Mouse (Mus musculus) liver, adult 2 months (tissue): Measurements from ENCODE around the gene Gck. TPM values are rescaled to one million over a fixed set of nuclear protein-coding genes. Genes with fewer than 3 reads are reported as not detected.
A peak's percentile ranks its signal among the peaks of the same experiment; 100 is the strongest.

Experiments
- DNase-seq: peaks from one replicate; pipeline ENCODE4 v3.0.0-alpha.2; 2011; ENCODE audit warnings: low read depth, low spot score; ENCODE audit errors: extremely low read depth
- H3K27ac ChIP-seq: fragments of 200-500 bp; replicated peaks from 2 replicates; pipeline ENCODE4 v1.5.1; 2012; ENCODE audit warnings: low read depth, mild to moderate bottlenecking, control low read depth, inconsistent platforms, low read length; ENCODE audit not compliant: insufficient read depth
- H3K27me3 ChIP-seq: fragments of 200-500 bp; 2 replicates; pipeline ENCODE4 v1.6.1; 2012; ENCODE audit warnings: mild to moderate bottlenecking, moderate library complexity, low read length, inconsistent platforms; ENCODE audit not compliant: control insufficient read depth, insufficient read depth
- H3K36me3 ChIP-seq: fragments of 200-500 bp; 2 replicates; pipeline ENCODE4 v1.6.1; 2012; ENCODE audit warnings: low read length, inconsistent platforms; ENCODE audit not compliant: control insufficient read depth, insufficient read depth
- H3K4me1 ChIP-seq: fragments of 200-500 bp; 2 replicates; pipeline ENCODE4 v1.6.1; 2011; ENCODE audit warnings: low read length; ENCODE audit not compliant: control insufficient read depth, insufficient read depth
- H3K4me3 ChIP-seq: fragments of 200-500 bp; 2 replicates; pipeline ENCODE4 v1.5.1; 2011; ENCODE audit warnings: low read depth, mild to moderate bottlenecking, control low read depth, low read length, moderate library complexity; ENCODE audit not compliant: insufficient read depth
- H3K79me2 ChIP-seq: fragments of 200-500 bp; 2 replicates; pipeline ENCODE4 v1.6.1; 2012; ENCODE audit warnings: inconsistent platforms, mild to moderate bottlenecking, low read length, moderate library complexity; ENCODE audit not compliant: control insufficient read depth, insufficient read depth
- H3K9ac ChIP-seq: fragments of 200-500 bp; 2 replicates; pipeline ENCODE4 v1.6.1; 2012; ENCODE audit warnings: low read depth, mild to moderate bottlenecking, control low read depth, inconsistent platforms, low read length
- CTCF ChIP-seq: fragments of 200-500 bp; IDR thresholded peaks from 2 replicates; pipeline ENCODE4 v1.5.1; 2011; ENCODE audit warnings: low read depth, low read length, control low read depth
- POLR2A ChIP-seq: fragments of 200-500 bp; IDR thresholded peaks from 2 replicates; pipeline ENCODE4 v1.6.1; 2011; ENCODE audit warnings: low read length, control low read depth; ENCODE audit not compliant: insufficient read depth; ENCODE audit errors: extremely low read depth
- WGBS: fragments of 180-500 bp; shearing (Covaris S2); methylation state at CpG from one replicate; pipeline ENCODE4 v1.1.7; 2018; 5-methylcytosine and 5-hydroxymethylcytosine counted together
- polyA plus RNA-seq: library from polyadenylated mRNA; depleted of rRNA; stranded (reverse); fragments of >200 nt; gene quantifications from 2 replicates; pipeline ENCODE4 v1.2.3, GENCODE M21; 2012
- total RNA-seq: library from RNA; depleted of rRNA; stranded (reverse); fragments of >200 nt; gene quantifications from 2 replicates; pipeline ENCODE4 v1.2.3, GENCODE M21; 2014

The Gck gene
- total and polyA plus RNA-seq, 2 experiments = 69.5 to 112 TPM

DNA sequence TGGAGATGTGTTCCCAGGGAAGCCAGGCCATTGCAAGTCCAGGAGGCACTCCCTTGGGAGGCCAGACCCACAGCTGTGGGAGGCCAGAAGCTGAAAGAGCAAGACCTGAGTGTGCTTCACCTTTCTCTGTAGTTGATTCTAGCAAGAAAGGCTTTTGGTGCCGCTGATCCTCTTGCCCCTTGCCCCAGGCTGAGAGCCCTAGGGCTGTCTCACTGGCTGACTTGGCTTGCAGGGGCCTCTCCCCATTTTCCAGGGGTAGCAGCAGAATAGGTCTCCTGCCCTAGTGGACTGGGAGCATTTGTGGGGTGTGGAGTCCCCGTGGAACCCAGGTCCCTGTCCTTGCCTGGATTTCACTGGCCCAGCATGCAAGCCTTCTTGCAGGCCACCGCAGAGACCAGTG, 48.6 kb downstream of the Gck start:
- peaks cover 19% of the 10 kb centered on the region for H3K36me3 ChIP-seq
- no peak for TF ChIP-seq POLR2A
- TF ChIP-seq CTCF = no peak
- no peak overlapping the region for H3K4me3 ChIP-seq
- H3K79me2 ChIP-seq = no peaks in the 10 kb centered on the region
- WGBS = 68% methylated on average over 3 of the region's 3 CpGs
- no peaks in the 10 kb centered on the region for H3K4me1 ChIP-seq
- no peaks in the 10 kb centered on the region for H3K27me3 ChIP-seq
- no peak overlapping the region for H3K9ac ChIP-seq
- H3K27ac ChIP-seq = no peak overlapping the region
- DNase-seq = no peak

DNA sequence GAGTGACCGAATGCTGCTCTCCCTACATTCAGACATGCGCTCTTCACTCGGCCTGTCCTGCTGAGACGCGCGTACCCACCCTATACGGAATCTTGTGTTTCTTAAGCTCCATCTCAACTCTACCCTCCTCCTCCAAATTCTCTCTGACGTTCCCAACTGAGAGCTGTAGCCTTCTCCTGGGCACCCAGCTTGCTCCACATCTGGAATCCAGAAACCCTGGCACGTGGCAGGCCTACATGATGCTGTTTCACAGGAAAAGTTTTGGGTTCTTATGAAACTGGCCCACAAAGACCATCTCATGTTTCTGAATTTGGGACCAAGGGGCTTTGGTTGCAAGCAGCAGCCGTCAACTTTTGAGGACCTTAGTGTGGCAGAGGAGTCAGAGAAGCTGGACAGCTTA, 50.6 kb downstream of the Gck start:
- Histone ChIP-seq H3K27me3 (no peaks in the 10 kb centered on the region), H3K27ac (no peak overlapping the region), H3K4me3 (no peak overlapping the region), H3K79me2 (no peaks in the 10 kb centered on the region), H3K4me1 (no peaks in the 10 kb centered on the region), H3K9ac (no peak overlapping the region), H3K36me3 (peaks cover 9% of the 10 kb centered on the region)
- DNase-seq = peak; percentile 38
- WGBS = 83% methylated on average over 10 of the region's 10 CpGs
- TF ChIP-seq CTCF (no peak), POLR2A (no peak)

DNA sequence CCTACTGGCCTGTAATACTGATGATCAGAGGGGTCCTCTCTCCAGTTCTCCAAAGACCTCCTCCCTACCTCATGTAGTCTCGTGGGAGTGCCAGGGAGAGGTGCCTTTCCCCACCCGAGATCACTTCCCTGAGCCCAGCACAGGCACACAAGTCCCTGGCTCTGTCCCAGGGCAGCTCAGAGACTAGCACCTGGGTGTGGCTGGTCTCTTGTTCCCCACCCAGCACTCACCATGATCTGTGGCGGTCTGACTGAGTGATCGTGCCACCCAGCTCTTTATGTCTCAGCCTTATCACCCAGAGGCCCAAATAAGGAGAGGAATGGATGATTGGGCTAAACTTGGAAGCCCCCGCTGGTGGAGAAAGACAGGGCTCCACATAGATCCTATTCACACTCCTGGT, 51.4 kb downstream of the Gck start, which contains the start of gene Myl7:
Gene Myl7 (minus strand): TSS at position 252 of the 400 bp plus-strand sequence.
- 70% methylated on average over 5 of the region's 5 CpGs for WGBS
- Histone ChIP-seq H3K27me3 (no peaks in the 10 kb centered on the region), H3K4me3 (no peak within 1 kb of the TSS), H3K9ac (no peak within 1 kb of the TSS), H3K27ac (no peak within 1 kb of the TSS), H3K79me2 (no peaks in the 10 kb centered on the region), H3K4me1 (no peaks in the 10 kb centered on the region), H3K36me3 (peaks cover 3% of the 10 kb centered on the region; the same call in 1 of the 2 replicates)
- DNase-seq = no peak
- no peak for TF ChIP-seq CTCF
- TF ChIP-seq POLR2A = no peak

DNA sequence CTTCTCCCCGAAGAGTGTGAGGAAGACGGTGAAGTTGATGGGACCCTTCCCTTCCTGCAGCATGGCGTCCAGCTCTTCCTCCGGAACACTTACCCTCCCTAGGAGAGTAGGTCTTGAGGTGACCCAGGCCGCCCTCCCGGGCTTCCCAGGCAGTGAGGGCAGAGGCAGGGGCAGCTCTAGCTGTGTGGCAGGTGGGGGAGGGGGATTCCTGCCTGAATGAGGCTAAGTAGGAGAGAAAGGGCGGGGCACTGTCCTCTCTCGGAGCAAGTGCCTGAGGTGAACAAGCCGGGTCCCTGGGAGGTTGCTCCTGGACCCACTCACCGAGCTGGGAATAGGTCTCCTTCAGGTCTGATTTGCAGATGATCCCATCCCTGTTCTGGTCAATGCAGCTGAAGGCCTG, 52.0 kb downstream of the Gck start:
- no peak overlapping the region for H3K4me3 ChIP-seq
- no peak overlapping the region for H3K9ac ChIP-seq
- H3K27ac ChIP-seq = no peak overlapping the region
- H3K4me1 ChIP-seq = no peaks in the 10 kb centered on the region
- no peaks in the 10 kb centered on the region for H3K36me3 ChIP-seq
- no peaks in the 10 kb centered on the region for H3K27me3 ChIP-seq
- TF ChIP-seq POLR2A (no peak), CTCF (no peak)
- H3K79me2 ChIP-seq = no peaks in the 10 kb centered on the region
- 30% methylated on average over 10 of the region's 10 CpGs for WGBS
- DNase-seq = no peak

DNA sequence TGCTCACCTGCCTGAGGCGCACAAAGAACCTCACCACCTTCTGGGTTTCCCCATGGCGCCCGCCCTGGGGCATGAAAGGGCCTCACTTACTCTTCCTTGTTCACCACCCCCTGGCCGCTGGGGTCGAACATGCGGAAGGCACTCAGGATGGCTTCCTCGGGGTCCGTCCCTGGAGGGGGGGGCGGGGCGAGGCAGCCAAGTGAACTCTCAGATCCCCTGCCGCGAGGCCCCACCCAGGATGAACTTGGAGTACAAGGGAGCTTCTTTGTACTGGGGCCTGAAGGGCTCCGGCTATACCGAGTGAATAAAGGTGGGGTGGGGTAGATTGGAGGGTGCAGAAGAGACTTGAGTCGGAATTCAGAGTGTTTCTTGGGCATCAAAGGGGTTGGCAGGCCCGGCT, 52.7 kb downstream of the Gck start:
- no peak overlapping the region for H3K9ac ChIP-seq
- no peaks in the 10 kb centered on the region for H3K4me1 ChIP-seq
- no peak overlapping the region for H3K4me3 ChIP-seq
- DNase-seq = no peak
- TF ChIP-seq POLR2A (no peak), CTCF (no peak)
- no peak overlapping the region for H3K27ac ChIP-seq
- H3K27me3 ChIP-seq = no peaks in the 10 kb centered on the region
- 36% methylated on average over 16 of the region's 16 CpGs for WGBS
- H3K36me3 ChIP-seq = no peaks in the 10 kb centered on the region
- no peaks in the 10 kb centered on the region for H3K79me2 ChIP-seq

DNA sequence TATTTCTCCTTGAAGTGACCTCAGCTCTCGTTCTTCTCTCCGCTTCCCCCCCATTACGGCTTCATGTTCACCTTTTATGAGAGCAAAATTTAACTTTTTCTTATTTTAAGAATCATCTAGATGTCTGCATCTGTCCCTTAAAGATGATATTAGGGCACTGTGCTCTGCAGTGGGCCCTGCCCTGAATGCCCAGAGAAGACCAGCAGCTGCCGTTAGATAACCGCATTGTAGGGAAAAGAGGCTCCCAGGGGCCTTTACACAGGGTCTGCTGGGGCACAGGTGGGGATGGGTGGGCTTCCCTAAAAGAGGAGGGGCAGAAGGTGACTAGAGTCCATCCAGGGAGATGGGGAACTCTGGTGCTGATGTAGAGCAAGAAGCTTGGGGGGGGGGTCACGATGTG, 56.1 kb downstream of the Gck start:
- no peaks in the 10 kb centered on the region for H3K36me3 ChIP-seq
- no peak overlapping the region for H3K27ac ChIP-seq
- WGBS = 91% methylated on average over 6 of the region's 6 CpGs
- H3K27me3 ChIP-seq = no peaks in the 10 kb centered on the region
- no peaks in the 10 kb centered on the region for H3K4me1 ChIP-seq
- TF ChIP-seq POLR2A (no peak), CTCF (no peak)
- no peak overlapping the region for H3K4me3 ChIP-seq
- no peaks in the 10 kb centered on the region for H3K79me2 ChIP-seq
- H3K9ac ChIP-seq = no peak overlapping the region
- no peak for DNase-seq
